Mouse (Mus musculus) kidney, adult 2 months (tissue): ENCODE results near the gene Spata16.

Experiments
- CTCF ChIP-seq: fragments of 200-500 bp; conservative IDR thresholded peaks from 2 replicates; pipeline ENCODE4 v1.5.1; 2011; ENCODE audit warnings: low read depth, mild to moderate bottlenecking, control low read depth, low read length, moderate library complexity, mixed read lengths; ENCODE audit not compliant: insufficient read depth, insufficient read length
- POLR2A ChIP-seq: fragments of 200-500 bp; IDR thresholded peaks from one replicate; pipeline ENCODE4 v1.6.1; 2011; ENCODE audit warnings: low read depth, low read length, control low read depth

- TF ChIP-seq POLR2A (no peak), CTCF (no peak)
Measured at GRCm38 (mm10) chr3:26640321-26641075, 3.1 kb downstream of the Spata16 start.
